Mouse (Mus musculus): ENCODE results near the gene Plrg1. TPM values are rescaled to one million over a fixed set of nuclear protein-coding genes. Genes with fewer than 3 reads are reported as not detected.

Plrg1 gene
- polyA plus RNA-seq, 1 experiment from 2014 or later = 112 TPM

GRCm38 (mm10) chr3:83042451-83042850 lies 12.9 kb upstream of the Plrg1 start:
- WGBS = 92% methylated on average over 5 of the region's 5 CpGs
- ATAC-seq = no peak
- H3K9ac ChIP-seq (replicated peaks; ENCODE audit: low read depth, low read length) = no peak overlapping the region
- H3K4me1 ChIP-seq (replicated peaks; ENCODE audit: control insufficient read depth, insufficient read depth, low read length) = no peaks in the 10 kb centered on the region
- H3K4me3 ChIP-seq (replicated peaks; ENCODE audit: low read length) = no peak overlapping the region
- H3K27me3 ChIP-seq (replicated peaks; ENCODE audit: control insufficient read depth, insufficient read depth, low read length) = no peaks in the 10 kb centered on the region
- H3K9me3 ChIP-seq (ENCODE audit: control insufficient read depth, low read length) = no peaks in the 10 kb centered on the region
- no peak overlapping the region for H3K27ac ChIP-seq (ENCODE audit: low read length)
- H3K36me3 ChIP-seq (ENCODE audit: control insufficient read depth, insufficient read depth) = no peaks in the 10 kb centered on the region
- no peak overlapping the region for H3K4me2 ChIP-seq (ENCODE audit: low read length)

- WGBS = 91% methylated on average over 11 of the region's 11 CpGs
- H3K9me3 ChIP-seq (ENCODE audit: control insufficient read depth, low read length) = no peaks in the 10 kb centered on the region
- ATAC-seq = no peak
- H3K36me3 ChIP-seq (ENCODE audit: control insufficient read depth, insufficient read depth) = no peaks in the 10 kb centered on the region
- no peak overlapping the region for H3K27ac ChIP-seq (ENCODE audit: low read length)
- no peaks in the 10 kb centered on the region for H3K27me3 ChIP-seq (replicated peaks; ENCODE audit: control insufficient read depth, insufficient read depth, low read length)
- no peak overlapping the region for H3K4me3 ChIP-seq (replicated peaks; ENCODE audit: low read length)
- no peaks in the 10 kb centered on the region for H3K4me1 ChIP-seq (replicated peaks; ENCODE audit: control insufficient read depth, insufficient read depth, low read length)
- no peak overlapping the region for H3K4me2 ChIP-seq (ENCODE audit: low read length)
- no peak overlapping the region for H3K9ac ChIP-seq (replicated peaks; ENCODE audit: low read depth, low read length)
These were observed 8.7 kb upstream of the Plrg1 start for GRCm38 (mm10) chr3:83046649-83047048.

- Histone ChIP-seq H3K4me1 (replicated peaks; ENCODE audit: control insufficient read depth, insufficient read depth, low read length) (no peaks in the 10 kb centered on the region), H3K36me3 (ENCODE audit: control insufficient read depth, insufficient read depth) (no peaks in the 10 kb centered on the region), H3K4me3 (replicated peaks; ENCODE audit: low read length) (no peak within 1 kb of the TSS), H3K4me2 (ENCODE audit: low read length) (no peak within 1 kb of the TSS), H3K27me3 (replicated peaks; ENCODE audit: control insufficient read depth, insufficient read depth, low read length) (no peaks in the 10 kb centered on the region), H3K27ac (ENCODE audit: low read length) (no peak within 1 kb of the TSS), H3K9ac (replicated peaks; ENCODE audit: low read depth, low read length) (no peak within 1 kb of the TSS), H3K9me3 (ENCODE audit: control insufficient read depth, low read length) (no peaks in the 10 kb centered on the region)
- ATAC-seq = no peak
- WGBS = 91% methylated on average over 8 of the region's 8 CpGs
These were observed 5.6 kb upstream of the Plrg1 start, which contains the start of gene Fgb for GRCm38 (mm10) chr3:83049680-83050079. Fgb (minus strand) TSS chr3:83049863.

- H3K4me2 ChIP-seq (ENCODE audit: low read length) = no peak overlapping the region
- 78% methylated on average over 5 of the region's 5 CpGs for WGBS
- no peak overlapping the region for H3K9ac ChIP-seq (replicated peaks; ENCODE audit: low read depth, low read length)
- no peaks in the 10 kb centered on the region for H3K4me1 ChIP-seq (replicated peaks; ENCODE audit: control insufficient read depth, insufficient read depth, low read length)
- H3K36me3 ChIP-seq (ENCODE audit: control insufficient read depth, insufficient read depth) = no peaks in the 10 kb centered on the region
- H3K9me3 ChIP-seq (ENCODE audit: control insufficient read depth, low read length) = no peaks in the 10 kb centered on the region
- no peak overlapping the region for H3K4me3 ChIP-seq (replicated peaks; ENCODE audit: low read length)
- H3K27ac ChIP-seq (ENCODE audit: low read length) = no peak overlapping the region
- no peaks in the 10 kb centered on the region for H3K27me3 ChIP-seq (replicated peaks; ENCODE audit: control insufficient read depth, insufficient read depth, low read length)
- no peak for ATAC-seq
These were observed 4.7 kb upstream of the Plrg1 start for GRCm38 (mm10) chr3:83050661-83051060.

- peaks cover 9% of the 10 kb centered on the region for H3K4me1 ChIP-seq (replicated peaks; ENCODE audit: control insufficient read depth, insufficient read depth, low read length)
- ATAC-seq = no peak
- H3K36me3 ChIP-seq (ENCODE audit: control insufficient read depth, insufficient read depth) = no peaks in the 10 kb centered on the region
These were observed 3.2 kb upstream of the Plrg1 start for GRCm38 (mm10) chr3:83052102-83052501.

GRCm38 (mm10) chr3:83053126-83053525 lies 2.2 kb upstream of the Plrg1 start:
- ATAC-seq = no peak
- Histone ChIP-seq H3K36me3 (ENCODE audit: control insufficient read depth, insufficient read depth) (0 out of 2 replicates have a peak, but pooled peaks cover 3% of the 10 kb centered on the region), H3K9ac (replicated peaks; ENCODE audit: low read depth, low read length) (no peak overlapping the region), H3K4me3 (replicated peaks; ENCODE audit: low read length) (no peak overlapping the region), H3K4me2 (ENCODE audit: low read length) (no peak overlapping the region), H3K27me3 (replicated peaks; ENCODE audit: control insufficient read depth, insufficient read depth, low read length) (no peaks in the 10 kb centered on the region), H3K9me3 (ENCODE audit: control insufficient read depth, low read length) (no peaks in the 10 kb centered on the region), H3K27ac (ENCODE audit: low read length) (no peak overlapping the region), H3K4me1 (replicated peaks; ENCODE audit: control insufficient read depth, insufficient read depth, low read length) (peaks cover 9% of the 10 kb centered on the region)
- 93% methylated on average over 7 of the region's 7 CpGs for WGBS

More at GRCm38 (mm10) chr3:83052102-83052501, 3.2 kb upstream of the Plrg1 start:
- H3K4me2 ChIP-seq (ENCODE audit: low read length) = no peak overlapping the region
- WGBS = 90% methylated on average over 5 of the region's 5 CpGs
- no peaks in the 10 kb centered on the region for H3K27me3 ChIP-seq (replicated peaks; ENCODE audit: control insufficient read depth, insufficient read depth, low read length)
- no peak overlapping the region for H3K9ac ChIP-seq (replicated peaks; ENCODE audit: low read depth, low read length)
- H3K4me3 ChIP-seq (replicated peaks; ENCODE audit: low read length) = no peak overlapping the region
- H3K27ac ChIP-seq (ENCODE audit: low read length) = no peak overlapping the region
- H3K9me3 ChIP-seq (ENCODE audit: control insufficient read depth, low read length) = no peaks in the 10 kb centered on the region

GRCm38 (mm10) chr3:83053758-83054157 lies 1.6 kb upstream of the Plrg1 start:
- Histone ChIP-seq H3K27me3 (replicated peaks; ENCODE audit: control insufficient read depth, insufficient read depth, low read length) (no peaks in the 10 kb centered on the region), H3K4me1 (replicated peaks; ENCODE audit: control insufficient read depth, insufficient read depth, low read length) (peaks cover 9% of the 10 kb centered on the region), H3K4me3 (replicated peaks; ENCODE audit: low read length) (no peak overlapping the region), H3K9me3 (ENCODE audit: control insufficient read depth, low read length) (no peaks in the 10 kb centered on the region), H3K4me2 (ENCODE audit: low read length) (no peak overlapping the region), H3K27ac (ENCODE audit: low read length) (no peak overlapping the region), H3K9ac (replicated peaks; ENCODE audit: low read depth, low read length) (no peak overlapping the region), H3K36me3 (ENCODE audit: control insufficient read depth, insufficient read depth) (0 out of 2 replicates have a peak, but pooled peaks cover 3% of the 10 kb centered on the region)
- ATAC-seq = no peak
- 34% methylated on average over 10 of the region's 10 CpGs for WGBS

GRCm38 (mm10) chr3:83054759-83055158 lies 563 bp upstream of the Plrg1 start:
- H3K9ac ChIP-seq (replicated peaks; ENCODE audit: low read depth, low read length) = no peak overlapping the region
- ATAC-seq = no peak
- H3K4me2 ChIP-seq (ENCODE audit: low read length) = peak overlapping the region; percentile 38
- no peak overlapping the region for H3K27ac ChIP-seq (ENCODE audit: low read length)
- no peaks in the 10 kb centered on the region for H3K9me3 ChIP-seq (ENCODE audit: control insufficient read depth, low read length)
- H3K4me3 ChIP-seq (replicated peaks; ENCODE audit: low read length) = peak overlapping the region; percentile 89
- 38% methylated on average over 13 of the region's 13 CpGs for WGBS
- no peaks in the 10 kb centered on the region for H3K27me3 ChIP-seq (replicated peaks; ENCODE audit: control insufficient read depth, insufficient read depth, low read length)
- peaks cover 9% of the 10 kb centered on the region; the same call in 1 of the 2 replicates for H3K36me3 ChIP-seq (ENCODE audit: control insufficient read depth, insufficient read depth)
- peaks cover 9% of the 10 kb centered on the region for H3K4me1 ChIP-seq (replicated peaks; ENCODE audit: control insufficient read depth, insufficient read depth, low read length)

GRCm38 (mm10) chr3:83057046-83057445 lies 1.7 kb downstream of the Plrg1 start:
- Histone ChIP-seq H3K9me3 (ENCODE audit: control insufficient read depth, low read length) (no peaks in the 10 kb centered on the region), H3K36me3 (ENCODE audit: control insufficient read depth, insufficient read depth) (peaks cover 21% of the 10 kb centered on the region), H3K27ac (ENCODE audit: low read length) (no peak overlapping the region), H3K4me1 (replicated peaks; ENCODE audit: control insufficient read depth, insufficient read depth, low read length) (peaks cover 9% of the 10 kb centered on the region), H3K4me2 (ENCODE audit: low read length) (no peak overlapping the region), H3K27me3 (replicated peaks; ENCODE audit: control insufficient read depth, insufficient read depth, low read length) (no peaks in the 10 kb centered on the region), H3K4me3 (replicated peaks; ENCODE audit: low read length) (no peak overlapping the region), H3K9ac (replicated peaks; ENCODE audit: low read depth, low read length) (no peak overlapping the region)
- 92% methylated on average over 2 of the region's 2 CpGs for WGBS
- ATAC-seq = no peak

- Histone ChIP-seq H3K27ac (ENCODE audit: low read length) (no peak overlapping the region), H3K27me3 (replicated peaks; ENCODE audit: control insufficient read depth, insufficient read depth, low read length) (no peaks in the 10 kb centered on the region), H3K4me3 (replicated peaks; ENCODE audit: low read length) (no peak overlapping the region), H3K9ac (replicated peaks; ENCODE audit: low read depth, low read length) (no peak overlapping the region), H3K4me1 (replicated peaks; ENCODE audit: control insufficient read depth, insufficient read depth, low read length) (no peaks in the 10 kb centered on the region), H3K9me3 (ENCODE audit: control insufficient read depth, low read length) (no peaks in the 10 kb centered on the region), H3K36me3 (ENCODE audit: control insufficient read depth, insufficient read depth) (peaks cover 51% of the 10 kb centered on the region), H3K4me2 (ENCODE audit: low read length) (no peak overlapping the region)
- 93% methylated on average over 9 of the region's 9 CpGs for WGBS
- no peak for ATAC-seq
These were observed 12.6 kb downstream of the Plrg1 start for GRCm38 (mm10) chr3:83067920-83068319.
